In genomic region chr7:37563171-37563574, GRCm38 (mm10) we compare ENCODE assay signal across 8 mouse cellular contexts.
DNase-seq lines count a peak whose midpoint lies in the region; ATAC-seq and TF ChIP-seq lines count a peak whose summit lies in the region.

No protein-coding gene starts in this region.

- peaks cover 32% of the 10 kb centered on the region for H3K4me1 ChIP-seq in forebrain, postnatal 0 days (ENCODE audit: insufficient read depth)
- H3K4me1 ChIP-seq in hindbrain, embryonic 11.5 days (replicated peaks; ENCODE audit: control insufficient read depth, insufficient read depth, low read length): peaks cover 28% of the 10 kb centered on the region
- H3K4me1 ChIP-seq in limb, embryonic 10.5 days: peaks cover 43% of the 10 kb centered on the region
- H3K4me1 ChIP-seq in midbrain, embryonic 11.5 days (ENCODE audit: control insufficient read depth, insufficient read depth, low read length): peaks cover 52% of the 10 kb centered on the region

- no peaks in the 10 kb centered on the region for H3K9me3 ChIP-seq in forebrain, postnatal 0 days (ENCODE audit: low read length)
- no peaks in the 10 kb centered on the region for H3K9me3 ChIP-seq in hindbrain, embryonic 11.5 days (ENCODE audit: control insufficient read depth, low read length)
- no peaks in the 10 kb centered on the region for H3K9me3 ChIP-seq in limb, embryonic 10.5 days (replicated peaks)
- H3K9me3 ChIP-seq in midbrain, embryonic 11.5 days (ENCODE audit: control insufficient read depth, low read length): no peaks in the 10 kb centered on the region

- H3K4me3 ChIP-seq in forebrain, postnatal 0 days (ENCODE audit: low read depth, low read length): no peak overlapping the region
- H3K4me3 ChIP-seq in hindbrain, embryonic 11.5 days (ENCODE audit: low read depth, low read length): no peak overlapping the region
- H3K4me3 ChIP-seq in limb, embryonic 10.5 days: peak overlapping the region; percentile 36; the same call in 1 of the 2 replicates
- no peak overlapping the region for H3K4me3 ChIP-seq in midbrain, embryonic 11.5 days (ENCODE audit: low read depth, low read length)

- H3K27me3 ChIP-seq in forebrain, postnatal 0 days (ENCODE audit: insufficient read depth, low read length): no peaks in the 10 kb centered on the region
- H3K27me3 ChIP-seq in hindbrain, embryonic 11.5 days (ENCODE audit: control insufficient read depth, insufficient read depth, low read length): no peaks in the 10 kb centered on the region
- H3K27me3 ChIP-seq in limb, embryonic 10.5 days (ENCODE audit: low read depth, poor library complexity, severe bottlenecking): peaks cover 33% of the 10 kb centered on the region
- no peaks in the 10 kb centered on the region for H3K27me3 ChIP-seq in midbrain, embryonic 11.5 days (ENCODE audit: control insufficient read depth, insufficient read depth, low read length)

- peak overlapping the region; percentile 45; the same call in 1 of the 2 replicates for H3K27ac ChIP-seq in forebrain, postnatal 0 days (ENCODE audit: low read depth, low read length)
- peak overlapping the region; percentile 55; the same call in 1 of the 2 replicates for H3K27ac ChIP-seq in hindbrain, embryonic 11.5 days (ENCODE audit: low read depth, low read length)
- peak overlapping the region; percentile 70; the same call in 1 of the 2 replicates for H3K27ac ChIP-seq in limb, embryonic 10.5 days
- H3K27ac ChIP-seq in midbrain, embryonic 11.5 days (ENCODE audit: low read depth, low read length): peak overlapping the region; percentile 86

- 8% methylated on average over 8 of the region's 8 CpGs for WGBS in forebrain, postnatal 0 days
- under 1% methylated on average over 8 of the region's 8 CpGs for WGBS in hindbrain, embryonic 11.5 days
- WGBS in limb, embryonic 10.5 days: 13% methylated on average over 8 of the region's 8 CpGs
- WGBS in midbrain, embryonic 11.5 days: under 1% methylated on average over 8 of the region's 8 CpGs

- no peaks in the 10 kb centered on the region for H3K36me3 ChIP-seq in forebrain, postnatal 0 days (ENCODE audit: insufficient read depth)
- H3K36me3 ChIP-seq in hindbrain, embryonic 11.5 days (ENCODE audit: control insufficient read depth, insufficient read depth, low read length): no peaks in the 10 kb centered on the region
- no peaks in the 10 kb centered on the region for H3K36me3 ChIP-seq in limb, embryonic 10.5 days
- 0 out of 2 replicates have a peak, but pooled peaks cover 2% of the 10 kb centered on the region for H3K36me3 ChIP-seq in midbrain, embryonic 11.5 days (ENCODE audit: control insufficient read depth, insufficient read depth, low read length)

- H3K9ac ChIP-seq in forebrain, postnatal 0 days: no peak overlapping the region
- H3K9ac ChIP-seq in hindbrain, embryonic 11.5 days (ENCODE audit: low read depth, low read length): no peak overlapping the region
- peak overlapping the region; percentile 39; the same call in 1 of the 2 replicates for H3K9ac ChIP-seq in midbrain, embryonic 11.5 days (ENCODE audit: low read length)

- DNase-seq in adrenal gland, postnatal 14 days: peak; percentile 45
- peak; percentile 66 for DNase-seq in forebrain, postnatal 0 days
- peak; percentile 75 for DNase-seq in hindbrain, embryonic 11.5 days (ENCODE audit: low spot score)
- peak; percentile 55 for DNase-seq in limb, embryonic 10.5 days (ENCODE audit: low spot score)
- peak; percentile 92 for DNase-seq in midbrain, embryonic 11.5 days (ENCODE audit: low spot score, missing footprints)
- no peak for DNase-seq in thymus, postnatal 36 days
- DNase-seq in urinary bladder, adult 18-20 months (ENCODE audit: low spot score in 2 of 2): no peak

- peak; percentile 29 for ATAC-seq in CD4-positive, CD25-positive, alpha-beta regulatory T cell, adult 4 months
- ATAC-seq in forebrain, postnatal 0 days: peak; percentile 69
- ATAC-seq in hindbrain, embryonic 11.5 days (ENCODE audit: low FRiP score): peak; percentile 73
- peak; percentile 76 for ATAC-seq in midbrain, embryonic 11.5 days (ENCODE audit: low FRiP score)

- peak overlapping the region; percentile 45 for H3K4me2 ChIP-seq in forebrain, postnatal 0 days (ENCODE audit: low read depth)
- H3K4me2 ChIP-seq in hindbrain, embryonic 11.5 days (replicated peaks; ENCODE audit: low read depth, low read length): peak overlapping the region; percentile 38
- peak overlapping the region; percentile 38 for H3K4me2 ChIP-seq in midbrain, embryonic 11.5 days

- peak; percentile 7; the same call in 1 of the 2 replicates for TF ChIP-seq CTCF in forebrain, postnatal 0 days (IDR thresholded peaks at IDR 0.05; ENCODE audit: low read depth)

Comparison
In these comparisons a context has a peak if more than half of its experiments do, and no peak if none do; other contexts are left out.
1. DNase-seq: peak in adrenal gland, postnatal 14 days (single experiment), forebrain, postnatal 0 days (single experiment), hindbrain, embryonic 11.5 days (single experiment), limb, embryonic 10.5 days (single experiment) and midbrain, embryonic 11.5 days (single experiment); none in thymus, postnatal 36 days (0 of 2) and urinary bladder, adult 18-20 months (0 of 2).
2. Peak in every context shown above with its lines, with median percentiles within 50 percentile points of each other: ATAC-seq, H3K27ac ChIP-seq and H3K4me2 ChIP-seq.